Mouse (Mus musculus) large intestine, adult 2 months (tissue): ENCODE measurements around the gene Car15. TPM values are rescaled to one million over a fixed set of nuclear protein-coding genes. Genes with fewer than 3 reads are reported as not detected.

Experiments used
- polyA plus RNA-seq: library from polyadenylated mRNA; depleted of rRNA; stranded (reverse); fragments of >200 nt; gene quantifications from 2 replicates; pipeline ENCODE4 v1.2.3, GENCODE M21; 2012; rRNA removed

The Car15 gene
- polyA plus RNA-seq, 1 experiment = 8.8 TPM

Other genes starting within 250 kb of the Car15 start
- 33.0 and 47.3 TPM in 2 replicates for gene Smpd4, start 219.0 kb downstream of the Car15 start, polyA plus RNA-seq
- gene Ccdc74a, start 191.9 kb downstream of the Car15 start, polyA plus RNA-seq = 0.79 and 1.2 TPM in 2 replicates
- gene Med15, start 105.5 kb downstream of the Car15 start, polyA plus RNA-seq = 57.1 and 86.6 TPM in 2 replicates
- 38.5 and 51.9 TPM in 2 replicates for gene Klhl22, start 78.7 kb downstream of the Car15 start, polyA plus RNA-seq
- 10.5 and 14.0 TPM in 2 replicates for gene Scarf2, start 41.1 kb downstream of the Car15 start, polyA plus RNA-seq
- gene B830017H08Rik, start 5.2 kb downstream of the Car15 start, polyA plus RNA-seq = not detected in 2 replicates
- gene Gm20518, start 53.3 kb upstream of the Car15 start, polyA plus RNA-seq = 0.48 and 1.5 TPM in 2 replicates
- 0.05 and 0.10 TPM in 2 replicates for gene Tssk1, start 55.9 kb upstream of the Car15 start, polyA plus RNA-seq
- gene Dgcr2, start 60.2 kb upstream of the Car15 start, polyA plus RNA-seq = 82.4 and 104 TPM in 2 replicates
- not detected in 2 replicates for gene Tssk2, start 60.3 kb upstream of the Car15 start, polyA plus RNA-seq
- 12.1 and 17.4 TPM in 2 replicates for gene Ess2, start 73.0 kb upstream of the Car15 start, polyA plus RNA-seq
- not detected in 2 replicates for gene Gsc2, start 76.7 kb upstream of the Car15 start, polyA plus RNA-seq
- gene Slc25a1, start 89.9 kb upstream of the Car15 start, polyA plus RNA-seq = 191 and 199 TPM in 2 replicates
- not detected in 2 replicates for gene Vpreb2, start 142.1 kb upstream of the Car15 start, polyA plus RNA-seq
- gene Dgcr6, start 214.5 kb upstream of the Car15 start, polyA plus RNA-seq = 81.1 and 91.8 TPM in 2 replicates